Mouse (Mus musculus): Measurements from ENCODE around the gene Shroom3. TPM values are rescaled to one million over a fixed set of nuclear protein-coding genes. Genes with fewer than 3 reads are reported as not detected.

Shroom3 gene
- total and polyA plus RNA-seq, 3 experiments = not detected

DNA sequence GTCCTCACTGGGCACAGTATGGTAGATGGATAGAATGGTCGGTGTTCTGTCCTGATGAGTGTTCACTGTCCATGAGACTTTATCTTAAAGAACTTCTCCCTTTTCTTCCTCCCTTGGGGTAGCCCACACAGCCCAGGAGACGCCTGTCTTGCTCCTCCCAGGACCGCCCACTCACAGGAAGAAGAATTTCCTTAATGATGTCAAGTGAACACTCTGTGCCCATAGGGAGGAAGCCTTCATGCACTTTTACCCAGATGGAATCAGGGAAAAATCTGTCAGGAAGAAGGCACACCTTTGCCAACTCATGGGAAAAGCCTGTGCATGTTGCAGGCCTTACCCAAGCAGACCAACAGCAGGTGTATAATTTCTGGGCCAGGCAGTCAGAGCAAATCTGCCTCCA is 174.9 kb downstream of the Shroom3 start:
- Histone ChIP-seq H3K79me2 (ENCODE audit: control insufficient read depth, insufficient read depth, low read length, poor library complexity) (no peaks in the 10 kb centered on the region), H3K9me3 (replicated peaks; ENCODE audit: insufficient read depth, low read length) (no peaks in the 10 kb centered on the region), H3K9ac (ENCODE audit: control insufficient read depth, low read depth, low read length, poor library complexity, severe bottlenecking) (no peak overlapping the region), H3K27ac (ENCODE audit: control insufficient read depth, low read depth, low read length) (no peak overlapping the region), H3K36me3 (ENCODE audit: control insufficient read depth in 1 of 2, insufficient read depth in 2 of 2, low read length in 2 of 2) (no peaks in the 10 kb centered on the region), H3K4me1 (ENCODE audit: control insufficient read depth in 1 of 2, insufficient read depth in 2 of 2, low read length in 2 of 2) (no peaks in the 10 kb centered on the region), H3K4me3 (ENCODE audit: control insufficient read depth in 1 of 2, insufficient read depth in 1 of 2, low read depth in 2 of 2, low read length in 2 of 2) (no peak overlapping the region), H3K27me3 (ENCODE audit: control insufficient read depth in 1 of 2, insufficient read depth in 2 of 2, low read length in 2 of 2) (no peaks in the 10 kb centered on the region)
- DNase-seq (ENCODE audit: low read depth, low spot score) = no peak
- TF ChIP-seq RCOR1 (IDR thresholded peaks at IDR 0.05; ENCODE audit: low read depth, low read length) (no peak), NELFE (IDR thresholded peaks at IDR 0.05; ENCODE audit: low read depth, low read length) (no peak), TAL1 (IDR thresholded peaks at IDR 0.05; ENCODE audit: low read length) (no peak), KAT2A (conservative IDR thresholded peaks at IDR 0.05; ENCODE audit: low read depth, low read length) (no peak), MAX (IDR thresholded peaks at IDR 0.05; ENCODE audit: low read length) (no peak), POLR2AphosphoS5 (IDR thresholded peaks at IDR 0.05; ENCODE audit: borderline replicate concordance, low read depth, low read length) (no peak), ELF1 (IDR thresholded peaks at IDR 0.05; ENCODE audit: low read depth, low read length) (no peak), UBTF (IDR thresholded peaks at IDR 0.05; ENCODE audit: borderline replicate concordance, insufficient read depth, low read depth, low read length) (no peak), RAD21 (IDR thresholded peaks at IDR 0.05; ENCODE audit: low read depth, low read length) (no peak), TCF12 (IDR thresholded peaks at IDR 0.05; ENCODE audit: low read depth, low read length) (no peak)

DNA sequence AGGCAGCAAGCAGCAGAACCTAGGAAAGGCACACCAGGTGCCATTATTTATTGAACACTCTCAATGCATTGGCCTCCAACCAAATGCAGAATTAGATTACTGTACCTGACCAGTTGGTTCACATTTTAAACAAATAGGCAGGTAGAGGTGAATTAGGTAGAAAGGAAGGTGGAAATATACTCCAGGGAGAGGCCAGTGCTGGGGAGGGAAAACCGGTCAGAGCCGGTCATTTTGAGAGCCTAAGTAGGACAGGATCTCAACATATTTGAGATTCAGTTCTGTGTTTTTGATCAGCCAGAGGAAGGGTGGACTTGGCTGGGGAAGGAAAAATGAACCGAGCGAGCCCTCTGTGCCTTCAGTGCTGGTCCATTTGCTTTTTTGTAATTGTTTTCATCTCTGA is 175.3 kb downstream of the Shroom3 start:
- Histone ChIP-seq H3K4me1 (ENCODE audit: control insufficient read depth in 1 of 2, insufficient read depth in 2 of 2, low read length in 2 of 2) (no peaks in the 10 kb centered on the region), H3K27me3 (ENCODE audit: control insufficient read depth in 1 of 2, insufficient read depth in 2 of 2, low read length in 2 of 2) (no peaks in the 10 kb centered on the region), H3K9ac (ENCODE audit: control insufficient read depth, low read depth, low read length, poor library complexity, severe bottlenecking) (no peak overlapping the region), H3K27ac (ENCODE audit: control insufficient read depth, low read depth, low read length) (no peak overlapping the region), H3K36me3 (ENCODE audit: control insufficient read depth in 1 of 2, insufficient read depth in 2 of 2, low read length in 2 of 2) (no peaks in the 10 kb centered on the region), H3K9me3 (replicated peaks; ENCODE audit: insufficient read depth, low read length) (no peaks in the 10 kb centered on the region), H3K4me3 (ENCODE audit: control insufficient read depth in 1 of 2, insufficient read depth in 1 of 2, low read depth in 2 of 2, low read length in 2 of 2) (no peak overlapping the region), H3K79me2 (ENCODE audit: control insufficient read depth, insufficient read depth, low read length, poor library complexity) (no peaks in the 10 kb centered on the region)
- TF ChIP-seq ZC3H11A (IDR thresholded peaks at IDR 0.05; ENCODE audit: low read depth, low read length) = no peak
- no peak for TF ChIP-seq POLR2A (IDR thresholded peaks at IDR 0.05; ENCODE audit: control insufficient read depth in 1 of 2, insufficient read depth in 1 of 2, low read depth in 1 of 2, low read length in 2 of 2, poor library complexity in 1 of 2)
- TF ChIP-seq CTCF (IDR thresholded peaks at IDR 0.05 in 2 of 3, conservative IDR thresholded peaks at IDR 0.05 in 1 of 3; ENCODE audit: control insufficient read depth in 1 of 3, insufficient read depth in 1 of 3, low read depth in 2 of 3, low read length in 3 of 3, poor library complexity in 1 of 3, severe bottlenecking in 1 of 3) = no peak
- TF ChIP-seq UBTF (IDR thresholded peaks at IDR 0.05; ENCODE audit: borderline replicate concordance, insufficient read depth, low read depth, low read length) = no peak
- TF ChIP-seq MYC (IDR thresholded peaks at IDR 0.05; ENCODE audit: low read depth, low read length) = no peak
- TF ChIP-seq SMC3 (IDR thresholded peaks at IDR 0.05; ENCODE audit: low read depth, low read length) = no peak
- no peak for TF ChIP-seq ZNF384 (IDR thresholded peaks at IDR 0.05; ENCODE audit: low read depth, low read length)
- no peak for TF ChIP-seq MXI1 (IDR thresholded peaks at IDR 0.05; ENCODE audit: low read depth, low read length)
- no peak for DNase-seq (ENCODE audit: low read depth, low spot score)
